Mouse (Mus musculus) heart, adult 2 months (tissue): Measurements from ENCODE around the gene Xylt1. TPM values are rescaled to one million over a fixed set of nuclear protein-coding genes. Genes with fewer than 3 reads are reported as not detected.

Source experiments
- DNase-seq, 2 experiments: peaks; one replicate each; pipeline ENCODE4 v3.0.0; 2021
- H3K27ac ChIP-seq: fragments of 200-600 bp; 2 replicates; pipeline ENCODE4 v1.8.1; 2022
- H3K27me3 ChIP-seq: fragments of 200-500 bp; 2 replicates; pipeline ENCODE4 v1.6.1; 2012; ENCODE audit warnings: mild to moderate bottlenecking, low read length, inconsistent platforms, mixed read lengths; ENCODE audit not compliant: control insufficient read depth, insufficient read depth
- H3K36me3 ChIP-seq: fragments of 200-500 bp; 2 replicates; pipeline ENCODE4 v1.6.1; 2012; ENCODE audit warnings: low read length, inconsistent platforms; ENCODE audit not compliant: control insufficient read depth, insufficient read depth
- H3K4me1 ChIP-seq: fragments of 200-500 bp; 2 replicates; pipeline ENCODE4 v1.6.1; 2011; ENCODE audit warnings: low read length; ENCODE audit not compliant: control insufficient read depth, insufficient read depth
- H3K4me3 ChIP-seq: fragments of 200-600 bp; 2 replicates; pipeline ENCODE4 v1.8.1; 2022
- H3K79me2 ChIP-seq: fragments of 200-500 bp; replicated peaks from 2 replicates; pipeline ENCODE4 v1.6.1; 2012; ENCODE audit warnings: mild to moderate bottlenecking, inconsistent platforms, low read length, moderate library complexity, mixed read lengths; ENCODE audit not compliant: control insufficient read depth, insufficient read depth
- H3K9ac ChIP-seq: fragments of 200-500 bp; 2 replicates; pipeline ENCODE4 v1.6.1; 2012; ENCODE audit warnings: low read depth, mild to moderate bottlenecking, control low read depth, inconsistent platforms, low read length, mixed read lengths
- CTCF ChIP-seq: fragments of 200-600 bp; IDR thresholded peaks from 2 replicates; pipeline ENCODE4 v1.8.1; 2022; ENCODE audit warnings: antibody characterized with exemption, mild to moderate bottlenecking, moderate library complexity
- EP300 ChIP-seq: fragments of 200-500 bp; IDR thresholded peaks from 2 replicates; pipeline ENCODE4 v1.6.1; 2011; ENCODE audit warnings: low read depth, low read length, control low read depth; ENCODE audit not compliant: insufficient read depth
- POLR2A ChIP-seq: fragments of 200-500 bp; IDR thresholded peaks from 2 replicates; pipeline ENCODE4 v1.6.1; 2011; ENCODE audit warnings: mild to moderate bottlenecking, low read depth, low read length, control low read depth; ENCODE audit not compliant: insufficient read depth
- WGBS: fragments of 180-500 bp; shearing (Covaris S2); methylation state at CpG from one replicate; pipeline ENCODE4 v1.1.7; 2018; 5-methylcytosine and 5-hydroxymethylcytosine counted together
- intact Hi-C: fragments of 180-260 bp; cut with DNase I; formaldehyde crosslinking; loops from one replicate; pipeline ENCODE4 v1.15.1; 2025
- polyA plus RNA-seq: library from polyadenylated mRNA; depleted of rRNA; stranded (reverse); fragments of >200 nt; gene quantifications from 2 replicates; pipeline ENCODE4 v1.2.3, GENCODE M21; 2012
- total RNA-seq, 2 experiments: library from RNA; stranded (reverse); gene quantifications; 2 replicates each; pipeline ENCODE4 v1.2.3; 2021

The Xylt1 gene
- total and polyA plus RNA-seq, 3 experiments: 1.2 to 2.3 (median 1.4) TPM

- H3K79me2 ChIP-seq: no peaks in the 10 kb centered on the region
These were observed 101.9 kb downstream of the Xylt1 start for GRCm38 (mm10) chr7:117482701-117483100.

GRCm38 (mm10) chr7:117484589-117484988, 103.8 kb downstream of the Xylt1 start:
- Histone ChIP-seq H3K79me2 (no peaks in the 10 kb centered on the region), H3K36me3 (no peaks in the 10 kb centered on the region; the same call in 1 of the 2 replicates), H3K27ac (no peak overlapping the region), H3K9ac (no peak overlapping the region), H3K4me3 (no peak overlapping the region), H3K4me1 (peaks cover 2% of the 10 kb centered on the region), H3K27me3 (no peaks in the 10 kb centered on the region)
- intact Hi-C loops: no loop called here
- DNase-seq: no peak
- 92% methylated on average over 2 of the region's 2 CpGs for WGBS
- no peak for TF ChIP-seq POLR2A
- no peak for TF ChIP-seq EP300
- TF ChIP-seq CTCF: no peak

More at GRCm38 (mm10) chr7:117482701-117483100, 101.9 kb downstream of the Xylt1 start:
- TF ChIP-seq CTCF (no peak), POLR2A (no peak), EP300 (no peak)
- Histone ChIP-seq H3K9ac (no peak overlapping the region), H3K4me3 (no peak overlapping the region), H3K27me3 (no peaks in the 10 kb centered on the region), H3K4me1 (peaks cover 2% of the 10 kb centered on the region), H3K36me3 (no peaks in the 10 kb centered on the region; the same call in 1 of the 2 replicates), H3K27ac (no peak overlapping the region)
- no peak for DNase-seq
- intact Hi-C loops: no loop called here
- WGBS: 82% methylated on average over 2 of the region's 2 CpGs

DNA sequence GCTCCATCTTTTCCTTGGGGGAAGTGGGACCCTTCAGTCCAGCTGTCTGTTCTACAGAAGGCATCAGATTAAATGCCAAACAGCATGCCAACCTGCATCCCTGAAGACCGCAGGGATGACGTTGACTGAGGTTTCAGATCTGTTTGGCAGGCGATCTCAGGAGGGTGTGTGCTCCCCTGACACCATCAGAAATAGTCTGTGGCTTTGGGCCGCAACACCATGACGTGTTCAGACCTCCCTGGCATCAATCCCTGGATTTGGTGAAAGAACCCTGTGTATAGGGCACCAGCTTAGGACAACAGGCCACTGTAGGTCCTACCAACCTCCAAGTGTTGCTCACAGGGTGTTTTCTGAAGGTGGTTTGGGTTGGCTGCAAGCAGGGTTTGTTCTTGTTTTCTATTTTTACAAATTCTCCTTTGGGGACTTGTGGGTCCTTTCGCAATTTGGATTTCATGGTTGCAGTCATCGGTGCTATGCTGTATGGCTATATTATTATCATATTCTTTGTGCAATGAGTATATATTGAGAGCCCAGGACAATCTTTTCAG, 104.3 kb downstream of the Xylt1 start:
- Histone ChIP-seq H3K9ac (no peak overlapping the region), H3K4me1 (peaks cover 2% of the 10 kb centered on the region), H3K36me3 (no peaks in the 10 kb centered on the region; the same call in 1 of the 2 replicates), H3K27ac (no peak overlapping the region), H3K27me3 (no peaks in the 10 kb centered on the region), H3K79me2 (no peaks in the 10 kb centered on the region), H3K4me3 (no peak overlapping the region)
- peak in 1 of 2 experiments; percentile 35 for DNase-seq
- WGBS: 81% methylated on average over 7 of the region's 7 CpGs
- intact Hi-C loops: no loop called here
- no peak for TF ChIP-seq CTCF
- no peak for TF ChIP-seq POLR2A
- TF ChIP-seq EP300: no peak

- H3K36me3 ChIP-seq: no peaks in the 10 kb centered on the region; the same call in 1 of the 2 replicates
- H3K27me3 ChIP-seq: no peaks in the 10 kb centered on the region
- H3K27ac ChIP-seq: peak overlapping the region; percentile 17; the same call in 1 of the 2 replicates
- 44% methylated on average over 7 of the region's 7 CpGs for WGBS
- no peak for DNase-seq
- TF ChIP-seq CTCF (no peak), EP300 (no peak), POLR2A (no peak)
- H3K9ac ChIP-seq: no peak overlapping the region
- intact Hi-C loops: no loop called here
- no peak overlapping the region for H3K4me3 ChIP-seq
- H3K4me1 ChIP-seq: peaks cover 5% of the 10 kb centered on the region
- no peaks in the 10 kb centered on the region for H3K79me2 ChIP-seq
These were observed 105.8 kb downstream of the Xylt1 start for GRCm38 (mm10) chr7:117486425-117487172.

DNA sequence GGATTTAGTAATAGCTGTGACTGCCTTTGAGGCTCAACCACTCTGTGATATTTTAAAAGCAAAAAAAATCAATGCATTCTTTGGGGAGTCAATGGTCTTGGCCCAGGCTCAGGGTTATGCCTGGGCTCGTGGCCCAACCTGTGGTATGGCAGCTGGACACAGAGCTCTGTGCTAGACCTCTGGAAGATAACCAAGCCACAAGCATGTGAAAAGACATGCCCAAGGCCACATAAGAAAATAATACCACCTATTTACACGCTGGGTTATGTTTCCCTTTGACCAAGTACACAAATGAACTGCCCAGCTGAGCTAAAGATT, 106.4 kb downstream of the Xylt1 start:
- H3K9ac ChIP-seq: no peak overlapping the region
- H3K36me3 ChIP-seq: no peaks in the 10 kb centered on the region; the same call in 1 of the 2 replicates
- no peak for DNase-seq

GRCm38 (mm10) chr7:117489973-117490372, 109.2 kb downstream of the Xylt1 start:
- Histone ChIP-seq H3K36me3 (no peaks in the 10 kb centered on the region; the same call in 1 of the 2 replicates), H3K4me1 (peaks cover 5% of the 10 kb centered on the region), H3K27ac (no peak overlapping the region), H3K79me2 (no peaks in the 10 kb centered on the region), H3K4me3 (no peak overlapping the region), H3K9ac (no peak overlapping the region), H3K27me3 (no peaks in the 10 kb centered on the region)
- no peak for TF ChIP-seq CTCF
- no peak for TF ChIP-seq EP300
- no peak for TF ChIP-seq POLR2A
- no peak for DNase-seq
- intact Hi-C loops: no loop called here
- 70% methylated on average over 5 of the region's 5 CpGs for WGBS

More for the DNA sequence above, 106.4 kb downstream of the Xylt1 start:
- WGBS: 83% methylated on average over 2 of the region's 2 CpGs
- H3K4me3 ChIP-seq: no peak overlapping the region
- no peak overlapping the region for H3K27ac ChIP-seq
- no peaks in the 10 kb centered on the region for H3K27me3 ChIP-seq
- no peaks in the 10 kb centered on the region for H3K79me2 ChIP-seq
- intact Hi-C loops: no loop called here
- no peak for TF ChIP-seq CTCF
- TF ChIP-seq POLR2A: no peak
- no peak for TF ChIP-seq EP300
- H3K4me1 ChIP-seq: peaks cover 5% of the 10 kb centered on the region
